Mouse (Mus musculus) embryonic stem cell, embryonic (primary cell): ENCODE results near the gene Phlda3.

Experiments used
- CTCF ChIA-PET, 4 experiments: fragments of 300-600 bp in 2 of 4; fragments of 350-600 bp in 2 of 4; sonication (Branson Sonifier 250); formaldehyde crosslinking; loops; one replicate each; lab custom pipeline; 2022; ENCODE audit warnings: inconsistent platforms in 2 of 4; lab: Charles Lee
- POLR2A ChIA-PET, 4 experiments: fragments of 300-600 bp in 2 of 4; fragments of 350-600 bp in 2 of 4; sonication (Branson Sonifier 250); formaldehyde crosslinking; loops; one replicate each; lab custom pipeline; 2022; ENCODE audit warnings: antibody characterized with exemption in 4 of 4, inconsistent platforms in 1 of 4; lab: Charles Lee

The Phlda3 gene

DNA sequence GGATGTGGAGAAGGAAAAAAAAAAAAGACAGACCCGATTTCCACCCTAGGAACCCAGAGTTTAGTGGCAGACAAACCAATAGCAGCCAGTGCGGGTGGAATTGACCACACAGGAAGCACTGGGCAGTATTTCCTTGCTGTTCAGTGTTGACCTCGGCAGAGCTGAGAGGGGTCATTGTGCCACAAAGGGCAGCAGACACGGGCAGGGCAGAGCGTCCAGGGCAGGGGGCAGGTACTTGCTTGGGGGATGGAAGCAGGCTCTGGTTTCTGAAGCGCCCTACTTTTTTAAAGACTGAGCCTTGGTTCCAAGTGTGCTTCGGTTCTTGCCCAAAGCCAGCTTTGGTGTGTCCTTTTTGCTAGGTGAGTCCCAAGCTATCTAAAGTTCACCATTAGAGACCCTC lies 4.3 kb downstream of the Phlda3 start:
- ChIA-PET POLR2A (interaction anchor here (0.6 to 4.3 kb wide), 27 partner anchors 9 to 1158 kb away, joined by 3 to 21 read pairs (median 6); partner anchors contain the start of genes Tnni1 (in 3 of the 4) and Elf3 (in 1 of the 4)), CTCF (interaction anchor here (0.6 to 5.3 kb wide), 15 partner anchors 9 to 41 kb away, joined by 3 to 35 read pairs (median 7); partner anchors contain the start of gene Tnni1 (in 3 of the 4))

DNA sequence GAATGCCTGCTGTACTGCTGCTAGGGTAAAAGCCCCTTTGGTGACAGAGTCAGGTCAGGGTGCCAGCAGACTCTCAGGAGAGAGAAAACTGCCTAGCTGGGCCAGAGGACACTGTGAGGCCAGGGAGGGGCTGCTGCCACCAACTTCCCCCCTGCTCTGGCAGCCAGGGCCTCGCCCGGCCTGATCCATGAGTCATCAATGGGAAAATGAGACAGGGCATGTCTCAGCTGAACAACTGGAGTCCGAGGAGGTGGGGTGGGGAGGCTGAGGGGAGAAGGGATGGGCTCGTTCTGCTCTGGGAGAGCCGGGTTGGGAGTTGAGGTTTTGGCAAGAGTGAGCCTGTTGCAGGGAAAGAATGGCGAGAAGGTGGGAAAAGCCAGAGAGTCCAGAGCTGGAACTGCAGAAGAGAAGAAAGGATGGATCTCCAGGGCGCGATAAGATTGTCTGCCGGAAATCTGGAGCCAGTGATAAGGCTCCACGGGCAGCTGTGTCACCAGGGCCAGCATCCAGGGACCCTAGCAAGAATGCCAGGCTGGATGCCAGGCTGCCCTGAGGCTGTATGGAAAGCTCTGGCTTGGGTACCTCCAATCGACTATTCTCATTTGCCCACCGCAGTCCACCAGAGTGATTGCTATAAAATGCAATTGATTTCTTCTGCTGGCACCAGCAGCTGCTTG lies 5.1 kb downstream of the Phlda3 start:
- ChIA-PET CTCF (interaction anchor here (0.6 to 5.3 kb wide), 17 partner anchors 8 to 392 kb away, joined by 3 to 35 read pairs (median 6); partner anchors contain the start of gene Tnni1 (in 3 of the 4)), POLR2A (interaction anchor here in 3 of 4 experiments (0.6 to 4.3 kb wide), 34 partner anchors 8 to 513 kb away, joined by 3 to 21 read pairs (median 5); partner anchors contain the start of genes Tnni1 (in 2 of the 3), Elf3 (in 1 of the 3) and Lad1 (in 1 of the 3))

DNA sequence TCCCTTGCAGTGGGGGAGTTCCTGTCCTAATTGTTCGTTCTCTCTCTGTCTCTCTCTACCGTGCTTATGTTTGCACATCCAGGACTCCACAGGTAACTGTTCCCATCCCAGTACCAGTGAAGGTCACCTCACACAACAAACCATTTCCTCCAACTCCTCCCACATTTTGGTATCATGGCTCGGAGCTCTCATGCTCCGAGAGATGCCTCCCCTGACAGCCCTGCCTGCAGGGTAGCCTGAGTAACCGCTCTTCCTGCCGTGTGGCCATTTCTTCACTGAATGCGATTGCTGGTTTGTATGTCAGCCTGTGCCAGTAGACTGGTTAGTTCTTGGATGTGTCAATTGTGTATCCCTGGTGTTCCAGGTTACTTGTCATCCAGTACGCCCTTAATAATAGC lies 5.7 kb downstream of the Phlda3 start:
- POLR2A ChIA-PET = interaction anchor here in 3 of 4 experiments (0.6 to 4.3 kb wide), 31 partner anchors 7 to 513 kb away, joined by 3 to 21 read pairs (median 5); partner anchors contain the start of genes Tnni1 (in 2 of the 3), Elf3 (in 1 of the 3) and Lad1 (in 1 of the 3)
- CTCF ChIA-PET = interaction anchor here (0.6 to 5.3 kb wide), 15 partner anchors 9 to 57 kb away, joined by 3 to 35 read pairs (median 4); partner anchors contain the start of gene Tnni1 (in 2 of the 4)

GRCm38 (mm10) chr1:135776596-135776995 lies 10.7 kb downstream of the Phlda3 start:
- CTCF ChIA-PET = interaction anchor here in 3 of 4 experiments (1.0 to 7.5 kb wide), 5 partner anchors 11 to 22 kb away, joined by 3 to 89 read pairs (median 7); no protein-coding TSS in a partner anchor
- POLR2A ChIA-PET = interaction anchor here in 3 of 4 experiments (0.6 to 1.6 kb wide), 7 partner anchors 10 to 387 kb away, joined by 3 to 8 read pairs (median 5); partner anchors contain the start of gene Phlda3 (in 1 of the 3)

DNA sequence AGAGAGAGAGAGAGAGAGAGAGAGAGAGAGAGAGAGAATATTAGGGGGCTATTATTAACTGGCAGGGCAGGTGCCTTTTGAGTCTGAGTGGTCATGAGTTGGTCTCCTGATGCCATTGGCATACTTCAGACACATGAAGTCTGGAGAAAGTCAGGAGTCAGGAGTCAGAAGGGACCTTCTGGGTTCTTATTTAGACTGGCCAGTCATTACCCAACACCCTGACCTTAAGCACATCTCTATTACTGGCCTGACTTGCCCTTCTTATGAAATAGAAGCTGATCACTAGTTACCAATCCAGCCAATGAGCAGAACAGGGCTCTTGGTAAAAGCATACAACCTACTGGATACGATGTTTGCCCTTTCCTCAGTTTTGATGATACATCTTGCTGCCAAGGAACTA lies 11.1 kb downstream of the Phlda3 start:
- ChIA-PET CTCF (interaction anchor here in 3 of 4 experiments (1.6 to 7.5 kb wide), 4 partner anchors 10 to 22 kb away, joined by 4 to 89 read pairs (median 48); no protein-coding TSS in a partner anchor), POLR2A (interaction anchor here in 3 of 4 experiments (0.6 to 1.6 kb wide), 6 partner anchors 10 to 386 kb away, joined by 3 to 8 read pairs (median 5); partner anchors contain the start of gene Phlda3 (in 1 of the 3))

DNA sequence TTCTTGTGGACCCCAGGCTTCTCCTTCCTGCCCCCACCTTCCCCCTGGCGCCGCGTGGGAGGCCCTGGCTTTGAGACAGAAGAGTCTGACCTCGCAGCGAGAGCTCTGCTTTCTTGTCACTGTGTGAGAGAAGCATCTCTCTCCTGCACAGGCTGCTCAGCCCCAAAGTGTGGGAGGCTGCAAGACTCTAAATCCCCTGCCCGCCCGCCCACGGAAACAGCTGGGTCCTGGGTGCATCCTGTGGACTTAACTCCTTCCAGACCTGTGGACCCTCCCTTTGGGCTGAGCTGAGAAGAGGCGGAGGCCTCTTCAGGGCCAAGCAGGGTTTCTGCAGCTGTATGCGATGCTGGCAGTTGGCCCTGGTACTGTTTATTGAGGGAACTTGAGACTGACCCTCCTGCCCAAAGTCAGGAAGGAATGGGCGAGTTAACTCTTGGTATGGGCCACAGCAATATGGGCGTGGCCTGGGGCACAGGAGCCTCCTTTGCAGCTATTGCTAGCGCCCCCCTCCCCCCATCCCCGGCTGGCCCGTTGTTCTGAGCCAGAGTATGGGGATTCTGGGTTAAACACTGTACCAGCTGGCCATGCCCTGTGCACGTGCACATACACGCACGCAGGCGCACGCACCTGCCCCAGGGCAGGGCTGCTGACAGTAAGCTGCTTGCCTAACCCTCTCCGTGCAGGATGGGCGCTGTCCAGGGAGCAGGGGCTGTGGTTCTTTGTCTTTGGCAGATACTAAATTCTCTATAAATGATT lies 13.0 kb downstream of the Phlda3 start, which contains the start of gene Tnni1:
Gene Tnni1, plus strand, starts transcription at position 655 of the 756 bp plus-strand sequence.
- ChIA-PET CTCF (interaction anchor here (0.5 to 7.5 kb wide), 34 partner anchors 8 to 422 kb away, joined by 3 to 89 read pairs (median 6); partner anchors contain the start of genes Csrp1 (in 1 of the 4) and Phlda3 (in 1 of the 4)), POLR2A (interaction anchor here (0.6 to 4.4 kb wide), 29 partner anchors 8 to 453 kb away, joined by 3 to 32 read pairs (median 4); partner anchors contain the start of genes Phlda3 (in 3 of the 4) and Csrp1 (in 1 of the 4))

DNA sequence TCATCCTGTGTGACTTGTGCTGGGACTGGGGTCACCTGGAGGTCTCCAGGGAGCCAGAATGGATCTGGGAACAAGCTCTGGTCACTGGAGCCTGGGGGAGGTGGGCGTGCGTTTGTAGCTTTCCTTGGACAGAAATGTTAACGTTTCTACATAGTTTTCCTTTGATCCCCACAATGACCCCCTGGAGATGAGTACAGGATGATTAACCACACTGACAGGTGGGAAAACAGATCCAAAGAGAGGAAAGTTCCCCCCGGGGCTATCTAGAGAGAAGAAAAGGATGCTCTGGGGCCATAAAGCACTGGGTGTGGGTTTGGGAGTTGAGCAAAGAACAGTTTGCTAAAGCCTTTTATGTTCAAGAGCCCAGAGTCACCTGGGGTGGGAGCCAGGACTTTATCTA lies 14.7 kb downstream of the Phlda3 start:
- ChIA-PET CTCF (interaction anchor here (0.6 to 7.5 kb wide), 43 partner anchors 9 to 696 kb away, joined by 3 to 89 read pairs (median 5); partner anchors contain the start of genes Csrp1 (in 2 of the 4) and Phlda3 (in 2 of the 4)), POLR2A (interaction anchor here (0.5 to 4.4 kb wide), 20 partner anchors 9 to 66 kb away, joined by 3 to 32 read pairs (median 4); partner anchors contain the start of gene Phlda3 (in 2 of the 4))

DNA sequence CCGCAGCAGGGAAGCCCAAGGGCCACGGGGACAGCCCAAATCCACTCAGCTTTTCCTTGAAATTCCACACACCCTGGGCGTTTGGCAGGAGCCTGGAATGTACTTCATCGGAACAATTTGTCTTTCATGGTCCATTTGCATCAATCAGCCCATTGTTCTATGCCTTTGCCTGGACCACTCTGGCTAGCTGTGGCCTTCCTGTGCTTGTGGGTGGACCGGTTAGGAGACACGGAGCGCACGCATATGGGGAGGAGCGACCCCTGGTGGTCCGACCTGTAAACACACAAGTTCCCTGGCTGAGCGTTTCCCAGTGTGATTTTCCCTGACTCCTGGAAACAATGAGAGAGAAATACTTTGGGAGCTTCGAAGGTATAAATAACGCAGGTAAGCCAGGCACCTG lies 15.3 kb downstream of the Phlda3 start:
- POLR2A ChIA-PET = interaction anchor here (0.5 to 4.4 kb wide), 26 partner anchors 9 to 1036 kb away, joined by 3 to 32 read pairs (median 4); partner anchors contain the start of gene Phlda3 (in 2 of the 4)
- CTCF ChIA-PET = interaction anchor here (0.6 to 7.5 kb wide), 60 partner anchors 8 to 756 kb away, joined by 3 to 89 read pairs (median 4); partner anchors contain the start of genes Phlda3 (in 3 of the 4), Csrp1 (in 2 of the 4) and Tnnt2 (in 1 of the 4)

DNA sequence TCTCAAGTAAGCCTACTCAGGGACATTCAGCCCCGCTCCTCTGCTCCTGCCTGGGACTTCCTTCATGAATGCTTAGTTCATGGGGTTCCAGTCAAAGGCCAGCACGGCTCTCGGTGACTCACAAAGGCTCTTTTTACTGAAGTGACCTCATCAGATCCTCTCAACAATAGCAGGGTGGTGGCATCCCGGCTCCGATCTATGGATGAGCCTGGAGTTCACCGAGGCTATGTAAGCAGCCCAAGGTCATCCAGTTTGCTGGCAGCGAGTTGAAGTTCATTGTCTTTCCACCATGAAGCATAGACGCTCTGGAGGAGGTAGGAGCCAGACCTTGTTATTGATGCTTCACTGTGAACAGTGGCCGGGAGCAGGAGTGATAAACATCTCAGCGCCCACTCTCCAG lies 16.9 kb downstream of the Phlda3 start:
- CTCF ChIA-PET = interaction anchor here in 2 of 4 experiments (0.7 to 7.5 kb wide), 5 partner anchors 17 to 46 kb away, joined by 3 to 89 read pairs (median 4); no protein-coding TSS in a partner anchor
- POLR2A ChIA-PET = interaction anchor here in 2 of 4 experiments (1.2 to 4.4 kb wide), 4 partner anchors 10 to 53 kb away, joined by 3 to 15 read pairs (median 6); no protein-coding TSS in a partner anchor

DNA sequence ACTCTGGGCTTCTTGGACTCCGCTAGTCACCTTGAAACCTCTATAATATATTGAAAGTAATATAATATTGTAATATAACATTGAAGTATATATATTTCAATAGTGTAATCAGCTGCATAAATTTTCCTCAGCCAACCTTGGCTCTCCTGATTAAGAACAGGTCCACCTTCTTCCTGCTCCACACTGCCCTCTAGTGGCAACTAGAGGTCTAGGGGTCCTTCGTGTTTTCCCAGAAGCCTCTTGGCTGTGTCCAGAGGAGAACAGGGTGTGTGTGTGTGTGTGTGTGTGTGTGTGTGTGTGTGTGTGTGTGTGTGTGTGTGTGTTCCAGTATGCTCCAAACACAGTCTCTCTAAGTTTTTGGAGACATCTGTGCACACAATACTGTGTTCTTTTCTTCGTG lies 21.9 kb downstream of the Phlda3 start:
- CTCF ChIA-PET = interaction anchor here (0.6 to 10.8 kb wide), 35 partner anchors 9 to 1332 kb away, joined by 3 to 89 read pairs (median 6); partner anchors contain the start of genes Tnni1 (in 2 of the 4), Csrp1 (in 1 of the 4), Klhl12 (in 1 of the 4) and Lad1 (in 1 of the 4)
- POLR2A ChIA-PET = interaction anchor here in 2 of 4 experiments (0.6 to 1.2 kb wide), 6 partner anchors 9 to 475 kb away, joined by 3 to 4 read pairs (median 3); partner anchors contain the start of gene Tnni1 (in 2 of the 2)

GRCm38 (mm10) chr1:135788708-135789107 lies 22.8 kb downstream of the Phlda3 start:
- ChIA-PET CTCF (interaction anchor here (0.5 to 10.8 kb wide), 97 partner anchors 8 to 1053 kb away, joined by 3 to 89 read pairs (median 6); partner anchors contain the start of genes Tnni1 (in 4 of the 4), Csrp1 (in 2 of the 4), Lad1 (in 2 of the 4) and Phlda3 (in 1 of the 4)), POLR2A (interaction anchor here in 3 of 4 experiments (0.6 to 2.1 kb wide), 17 partner anchors 10 to 70 kb away, joined by 3 to 9 read pairs (median 5); partner anchors contain the start of genes Tnni1 (in 2 of the 3) and Csrp1 (in 1 of the 3))

- POLR2A ChIA-PET = interaction anchor here (0.5 to 2.1 kb wide), 19 partner anchors 9 to 71 kb away, joined by 3 to 9 read pairs (median 5); partner anchors contain the start of gene Tnni1 (in 1 of the 4)
- CTCF ChIA-PET = interaction anchor here (0.5 to 10.8 kb wide), 126 partner anchors 9 to 618 kb away, joined by 3 to 89 read pairs (median 5); partner anchors contain the start of genes Tnni1 (in 4 of the 4), Csrp1 (in 3 of the 4), Lad1 (in 2 of the 4) and Phlda3 (in 2 of the 4)
Measured at GRCm38 (mm10) chr1:135789815-135790214, 23.9 kb downstream of the Phlda3 start.

- POLR2A ChIA-PET = interaction anchor here (0.6 to 3.5 kb wide), 23 partner anchors 9 to 1753 kb away, joined by 3 to 10 read pairs (median 5); partner anchors contain the start of genes Lad1 (in 1 of the 4), Phlda3 (in 1 of the 4) and Tnni1 (in 1 of the 4)
Measured at GRCm38 (mm10) chr1:135792143-135792939, 26.4 kb downstream of the Phlda3 start.

GRCm38 (mm10) chr1:135793370-135794215 lies 27.7 kb downstream of the Phlda3 start:
- CTCF ChIA-PET = interaction anchor here (0.5 to 10.8 kb wide), 20 partner anchors 8 to 152 kb away, joined by 3 to 89 read pairs (median 6); partner anchors contain the start of gene Tnni1 (in 3 of the 4)

More at GRCm38 (mm10) chr1:135792143-135792939, 26.4 kb downstream of the Phlda3 start:
- CTCF ChIA-PET = interaction anchor here (0.6 to 10.8 kb wide), 20 partner anchors 10 to 386 kb away, joined by 3 to 89 read pairs (median 4); partner anchors contain the start of genes Tnni1 (in 2 of the 4) and Csrp1 (in 1 of the 4)

More at GRCm38 (mm10) chr1:135793370-135794215, 27.7 kb downstream of the Phlda3 start:
- POLR2A ChIA-PET = interaction anchor here (0.5 to 3.5 kb wide), 31 partner anchors 9 to 1754 kb away, joined by 3 to 11 read pairs (median 4); partner anchors contain the start of genes Phlda3 (in 2 of the 4), Lad1 (in 1 of the 4) and Tnni1 (in 1 of the 4)
